Mouse (Mus musculus) mouse embryonic stem cell (cell line): Measurements from ENCODE around the gene Bcat1.

Experiments
- in situ Hi-C, 2 experiments: fragments of 300-500 bp; cut with MboI; formaldehyde crosslinking; loops; 1 replicate in 1 of 2; 3 replicates in 1 of 2; pipeline ENCODE4 v1.14.3; 2019 to 2020; ENCODE audit warnings: low sequenced_read_pairs in 2 of 2, low pct_unique_long_range_greater_than_20kb in 1 of 2, mixed read lengths in 1 of 2; ENCODE audit not compliant: unreplicated experiment in 1 of 2

The Bcat1 gene

GRCm38 (mm10) chr6:145022966-145023725 is 52.8 kb downstream of the Bcat1 start:
- in situ Hi-C loops = no loop called here

- in situ Hi-C loops = no loop called here
Observed at GRCm38 (mm10) chr6:145022349-145022748, 53.6 kb downstream of the Bcat1 start.

- in situ Hi-C loops = no loop called here
Observed at GRCm38 (mm10) chr6:145020553-145020952, 55.4 kb downstream of the Bcat1 start.

DNA sequence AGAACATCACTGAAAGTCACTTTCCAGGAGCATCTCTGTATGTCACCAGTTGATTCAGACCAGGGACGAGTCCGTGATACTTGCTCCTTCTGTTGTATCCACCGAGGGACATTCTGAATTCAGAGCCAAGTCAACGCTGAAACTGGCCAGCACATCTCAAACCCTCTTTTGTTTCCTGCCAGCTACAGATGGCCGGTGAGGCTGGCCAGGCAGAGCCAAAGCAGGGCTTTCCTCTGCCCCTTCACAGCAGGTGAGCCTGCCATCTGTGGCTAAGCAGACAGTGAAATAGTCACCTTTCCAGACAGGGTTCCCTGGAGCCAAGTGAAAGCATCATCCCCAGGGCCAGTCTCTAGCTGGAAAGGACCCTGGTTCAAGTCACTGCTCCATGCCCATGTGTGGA is 57.7 kb downstream of the Bcat1 start:
- in situ Hi-C loops = no loop called here

DNA sequence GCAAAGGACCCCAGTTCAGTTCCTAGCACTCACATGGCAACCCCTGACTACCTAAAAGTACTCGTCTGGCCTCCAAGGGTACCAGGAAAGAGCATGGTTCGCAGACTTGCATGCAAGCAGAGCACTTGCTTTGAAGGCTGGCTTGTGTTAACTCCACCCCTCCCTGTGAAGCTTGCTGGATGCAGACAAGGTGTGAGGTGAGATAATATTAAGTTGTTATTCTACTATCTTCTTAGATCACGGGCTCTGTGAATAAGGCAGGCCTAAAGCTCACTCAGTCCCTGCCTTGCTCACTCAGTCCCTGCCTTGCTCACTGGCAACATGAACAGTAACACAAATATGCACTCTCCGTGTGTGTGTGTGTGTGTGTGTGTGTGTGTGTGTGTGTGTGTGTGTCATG is 58.5 kb downstream of the Bcat1 start:
- in situ Hi-C loops = no loop called here

DNA sequence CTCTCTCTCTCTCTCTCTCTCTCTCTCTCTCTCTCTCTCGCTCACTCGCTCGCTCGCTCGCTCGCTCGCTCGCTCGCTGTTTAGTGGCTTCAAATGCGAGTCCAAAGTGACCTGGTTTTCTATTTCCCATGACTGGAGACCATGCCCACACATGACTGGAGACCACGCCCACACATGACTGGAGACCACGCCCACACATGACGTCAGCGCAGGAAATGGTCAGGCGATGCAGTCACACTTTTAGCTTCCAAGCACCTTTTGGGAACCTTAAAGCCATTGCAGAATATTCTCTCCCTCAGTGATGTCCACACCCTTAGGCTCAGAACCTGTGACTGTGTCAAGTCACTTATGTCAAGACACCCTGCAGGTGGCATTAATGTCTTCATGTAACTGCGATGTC is 59.3 kb downstream of the Bcat1 start:
- in situ Hi-C loops = no loop called here

GRCm38 (mm10) chr6:145014944-145015343 is 61.0 kb downstream of the Bcat1 start:
- in situ Hi-C loops = no loop called here

DNA sequence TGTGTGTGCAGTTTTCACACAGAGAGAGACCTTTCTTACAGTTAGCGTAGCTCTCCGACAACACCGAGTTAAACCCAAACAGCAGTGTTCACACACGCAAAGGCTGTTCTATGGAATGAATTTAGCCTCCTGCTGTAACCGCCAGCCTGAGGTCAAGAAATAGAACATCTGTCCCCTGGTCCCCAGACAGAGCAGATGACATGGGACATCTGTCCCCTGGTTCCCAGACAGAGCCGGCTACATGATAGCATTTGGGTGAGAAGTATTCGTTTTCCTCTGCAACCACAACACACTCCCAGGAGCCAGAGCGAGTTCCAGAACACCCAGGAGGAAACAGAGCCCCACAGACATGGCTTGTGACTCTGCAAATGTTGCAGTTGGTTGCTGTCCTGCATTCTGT is 63.3 kb downstream of the Bcat1 start:
- in situ Hi-C loops = no loop called here

DNA sequence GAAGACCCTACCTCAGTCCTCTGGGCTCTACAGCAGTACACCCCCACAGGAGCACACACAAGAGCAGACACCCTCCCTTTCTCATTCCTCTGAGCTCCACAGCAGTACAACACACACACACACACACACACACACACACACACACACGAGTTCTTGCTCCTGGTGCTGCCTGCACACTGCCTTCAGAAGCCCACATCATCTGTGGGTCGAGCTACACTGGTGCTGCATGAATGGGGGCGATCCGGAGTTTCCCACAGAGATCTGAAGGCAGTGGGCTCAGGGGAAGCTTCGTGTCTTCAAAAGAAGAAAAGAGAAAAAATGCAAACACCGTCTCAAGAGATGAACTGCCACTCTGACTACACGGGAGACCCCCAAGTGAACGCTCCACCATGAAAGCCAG is 64.8 kb downstream of the Bcat1 start:
- in situ Hi-C loops = no loop called here

- in situ Hi-C loops = no loop called here
Observed at GRCm38 (mm10) chr6:145009859-145010818, 65.8 kb downstream of the Bcat1 start.

GRCm38 (mm10) chr6:145003459-145003858 is 72.5 kb downstream of the Bcat1 start:
- in situ Hi-C loops = no loop called here

DNA sequence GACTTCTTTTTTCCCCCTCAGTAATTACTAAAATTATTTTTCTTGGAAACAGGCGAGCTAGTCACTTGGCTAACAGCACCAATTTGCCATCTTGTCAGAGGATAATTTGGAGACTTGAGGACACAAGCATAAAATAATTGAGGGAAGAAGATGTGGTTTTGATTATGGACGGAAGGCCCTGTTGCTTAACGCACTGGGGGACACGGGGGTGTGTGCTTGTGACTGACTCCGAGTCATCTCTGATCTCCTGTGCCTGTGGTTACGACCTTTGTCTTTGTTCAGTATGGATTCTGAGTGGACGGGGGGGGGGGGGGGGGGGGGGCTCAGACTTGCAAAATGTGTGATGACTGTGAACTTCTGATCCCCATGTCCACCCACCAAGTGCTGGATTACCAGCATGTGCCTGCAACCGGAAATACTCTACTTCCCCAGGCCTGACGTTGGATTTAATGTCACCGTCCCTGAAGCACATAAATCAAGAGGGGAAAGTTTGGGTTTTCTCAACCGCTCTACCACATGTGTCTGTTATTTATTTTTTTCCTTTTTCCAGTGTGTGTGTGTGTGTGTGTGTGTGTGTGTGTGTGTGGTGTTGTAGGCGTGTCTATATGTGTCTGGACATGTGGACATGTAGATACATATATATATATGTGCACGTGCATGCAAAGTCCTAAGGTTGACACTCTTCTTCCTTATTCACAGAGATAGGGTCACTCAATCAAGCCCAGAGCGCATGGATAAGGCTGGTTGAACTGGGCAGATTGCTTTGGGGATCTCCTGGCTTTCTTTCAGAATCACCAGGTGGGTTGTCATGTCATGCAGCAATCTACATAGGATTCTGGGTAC is 73.7 kb downstream of the Bcat1 start:
- in situ Hi-C loops = no loop called here

- in situ Hi-C loops = no loop called here
Observed at GRCm38 (mm10) chr6:145001493-145001892, 74.5 kb downstream of the Bcat1 start.

- in situ Hi-C loops = no loop called here
Observed at GRCm38 (mm10) chr6:144997229-144997628, 78.8 kb downstream of the Bcat1 start.

DNA sequence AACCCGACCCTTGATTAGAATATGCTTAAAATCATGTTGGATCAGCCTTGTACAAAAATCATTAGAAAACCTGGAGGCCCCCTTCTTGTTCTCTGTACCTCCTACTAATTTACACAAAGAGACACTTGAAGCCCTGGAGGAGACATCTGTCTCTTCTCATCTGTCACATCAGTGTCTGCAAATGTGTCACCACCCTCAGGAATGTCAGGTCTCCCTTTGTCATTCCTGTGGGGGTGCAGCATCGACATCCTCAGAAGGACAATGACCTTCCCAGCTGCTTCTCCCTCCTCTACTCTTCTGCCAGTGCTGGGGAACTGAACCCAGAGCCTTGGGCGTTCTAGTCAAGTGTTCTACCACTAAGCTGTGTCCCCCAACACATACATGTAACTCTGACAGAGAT is 83.9 kb downstream of the Bcat1 start:
- in situ Hi-C loops = no loop called here

DNA sequence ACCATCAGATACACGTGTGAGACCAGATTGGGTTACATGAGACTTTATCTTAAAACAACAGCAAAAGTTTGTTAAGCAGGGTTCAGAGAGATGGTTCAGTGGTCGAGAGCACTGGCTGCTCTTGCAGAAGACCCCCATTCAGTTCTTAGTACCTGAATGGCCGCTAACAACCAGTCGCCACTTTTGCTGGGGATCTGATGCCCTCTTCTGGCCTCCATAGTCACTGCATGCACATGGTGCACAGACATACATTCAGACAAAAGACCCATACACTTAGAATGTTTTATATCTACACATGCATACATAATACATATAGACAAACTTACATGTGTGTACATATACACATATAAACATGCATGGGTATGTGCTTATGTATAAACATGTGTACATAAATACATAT is 86.8 kb downstream of the Bcat1 start:
- in situ Hi-C loops = no loop called here

GRCm38 (mm10) chr6:144987676-144988075 is 88.3 kb downstream of the Bcat1 start:
- in situ Hi-C loops = no loop called here

DNA sequence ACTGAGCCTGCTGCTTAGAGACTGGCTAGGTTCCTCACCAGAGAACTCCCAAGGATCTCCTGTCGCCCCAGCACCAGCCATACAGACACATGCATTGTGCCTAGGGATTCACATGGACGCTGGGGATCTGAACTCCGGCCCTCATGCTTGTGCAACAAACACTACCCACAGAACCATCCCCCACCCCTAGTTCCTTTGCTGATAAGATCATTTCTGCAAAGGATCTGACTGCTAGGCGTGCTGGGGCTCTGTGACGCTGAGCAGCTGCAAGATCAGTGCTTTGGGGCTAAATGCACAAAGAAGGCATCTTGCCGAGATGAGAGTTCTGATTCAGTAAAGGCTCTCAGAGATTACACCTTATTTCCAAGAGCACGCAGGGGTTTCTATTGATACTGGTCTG is 88.8 kb downstream of the Bcat1 start:
- in situ Hi-C loops = no loop called here

- in situ Hi-C loops = no loop called here
Observed at GRCm38 (mm10) chr6:144984221-144984620, 91.8 kb downstream of the Bcat1 start.
